10 mouse cellular contexts compared by ENCODE assay signal in the genomic region with DNA sequence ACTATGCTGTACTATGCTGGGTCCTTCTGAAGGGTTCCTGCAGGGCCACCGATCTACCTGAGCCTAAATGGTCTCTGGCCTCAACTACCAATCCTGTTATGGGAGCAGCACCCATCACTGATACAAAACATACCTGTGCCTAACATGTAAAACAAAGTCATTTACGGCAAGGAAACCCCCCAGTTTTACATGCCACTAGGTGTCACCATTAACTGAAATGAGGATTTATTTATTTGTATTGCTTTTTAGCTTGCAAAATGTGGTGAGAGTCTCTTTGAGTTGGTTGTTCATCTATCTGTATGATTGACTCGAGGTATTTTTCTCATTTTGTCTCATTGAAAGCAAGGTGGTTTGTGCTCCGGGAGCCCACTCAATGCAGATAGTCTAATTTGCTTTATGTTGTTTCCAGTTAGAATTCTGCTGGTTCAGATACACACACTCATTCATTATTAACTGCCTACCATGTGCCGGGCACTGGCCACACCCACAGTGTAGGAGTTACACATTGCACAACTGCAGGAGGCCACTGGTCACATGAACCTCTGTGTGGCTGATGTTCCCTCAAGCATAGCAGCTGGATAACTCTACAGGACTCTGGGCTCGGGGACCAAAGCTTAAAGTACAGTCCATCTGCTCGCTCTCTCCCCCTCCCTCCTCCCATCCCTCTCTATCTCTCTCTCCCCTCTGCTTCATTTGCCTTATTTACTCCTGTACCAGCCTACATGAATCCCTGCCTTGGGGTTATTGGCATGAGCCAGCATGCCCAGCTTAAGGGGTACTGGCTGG. TPM values are rescaled to one million over a fixed set of nuclear protein-coding genes. Genes with fewer than 3 reads are reported as not detected.
DNase-seq lines count a peak whose midpoint lies in the region; ATAC-seq and TF ChIP-seq lines count a peak whose summit lies in the region.
"Had no signal": no experiment of that assay in that cellular context is flagged by ENCODE, and none has a peak within 500 bp of the region (broad histone marks: within the 10 kb centered on the region; RNA-seq: fewer than 3 reads in every experiment).

No protein-coding gene starts in this region.

- H3K4me1 ChIP-seq in intestine, embryonic 15.5 days (replicated peaks): no peaks in the 10 kb centered on the region
- H3K4me1 ChIP-seq in liver, adult 2 months (ENCODE audit: control insufficient read depth, insufficient read depth, low read length): peaks cover 9% of the 10 kb centered on the region
- H3K4me1 ChIP-seq: embryonic facial prominence, embryonic 15.5 days; heart, embryonic 13.5 days had no signal

- no peaks in the 10 kb centered on the region for H3K36me3 ChIP-seq in intestine, embryonic 15.5 days
- H3K36me3 ChIP-seq in liver, adult 2 months (ENCODE audit: control insufficient read depth, insufficient read depth, low read length): no peaks in the 10 kb centered on the region
- H3K36me3 ChIP-seq: embryonic facial prominence, embryonic 15.5 days; heart, embryonic 13.5 days had no signal

- DNase-seq in adipocyte (ENCODE audit: low spot score): peak; percentile 67
- DNase-seq in liver, adult 2 months (ENCODE audit: extremely low read depth, low read depth, low spot score): peak; percentile 98
- peak; percentile 21 to 23 for DNase-seq in monocyte, adult 2 months (ENCODE audit: low read depth in 1 of 2, low spot score in 2 of 2)
- DNase-seq in heart, postnatal 4 days: no peak
- no peak for DNase-seq in gastrocnemius, adult 18-20 months (ENCODE audit: low spot score)
- no peak for DNase-seq in B cell, adult 2 months

- no peak overlapping the region for H3K27ac ChIP-seq in intestine, embryonic 15.5 days
- peak overlapping the region; percentile 61 for H3K27ac ChIP-seq in liver, adult 2 months (replicated peaks; ENCODE audit: insufficient read depth, low read depth, low read length)
- H3K27ac ChIP-seq: embryonic facial prominence, embryonic 15.5 days; heart, embryonic 13.5 days had no signal

- TF ChIP-seq CTCF in liver, adult 2 months (IDR thresholded peaks at IDR 0.05; ENCODE audit: low read depth, low read length): no peak

- ATAC-seq in intestine, embryonic 15.5 days: peak; percentile 97

- TF ChIP-seq POLR2A in liver, adult 2 months (IDR thresholded peaks at IDR 0.05; ENCODE audit: extremely low read depth, insufficient read depth, low read length): no peak

- no peak overlapping the region for H3K4me2 ChIP-seq in intestine, embryonic 15.5 days (replicated peaks)
- H3K4me2 ChIP-seq: embryonic facial prominence, embryonic 15.5 days; heart, embryonic 13.5 days had no signal

- no peaks in the 10 kb centered on the region for H3K27me3 ChIP-seq in intestine, embryonic 15.5 days (replicated peaks)
- no peaks in the 10 kb centered on the region for H3K27me3 ChIP-seq in liver, adult 2 months (ENCODE audit: control insufficient read depth, insufficient read depth, low read length)
- H3K27me3 ChIP-seq: embryonic facial prominence, embryonic 15.5 days; heart, embryonic 13.5 days had no signal

- H3K9me3 ChIP-seq in intestine, embryonic 15.5 days: no peaks in the 10 kb centered on the region
- H3K9me3 ChIP-seq: embryonic facial prominence, embryonic 15.5 days; heart, embryonic 13.5 days; megakaryocyte, embryonic 14.5 days had no signal

- H3K9ac ChIP-seq in intestine, embryonic 15.5 days: no peak overlapping the region
- H3K9ac ChIP-seq in liver, adult 2 months (ENCODE audit: low read depth, low read length): no peak overlapping the region
- H3K9ac ChIP-seq: embryonic facial prominence, embryonic 15.5 days; heart, embryonic 13.5 days had no signal

- 68% methylated on average over 7 of the region's 7 CpGs for WGBS in intestine, embryonic 15.5 days
- 42% methylated on average over 7 of the region's 7 CpGs for WGBS in liver, adult 2 months

- no peak overlapping the region for H3K4me3 ChIP-seq in intestine, embryonic 15.5 days (replicated peaks)
- H3K4me3 ChIP-seq in liver, adult 2 months (ENCODE audit: insufficient read depth, low read depth, low read length): no peak overlapping the region
- H3K4me3 ChIP-seq: embryonic facial prominence, embryonic 15.5 days; heart, embryonic 13.5 days; megakaryocyte, embryonic 14.5 days had no signal

- H3K79me2 ChIP-seq in liver, adult 2 months (ENCODE audit: control insufficient read depth, insufficient read depth, low read length): no peaks in the 10 kb centered on the region

RNA-seq across cellular contexts. Expression of gene Car12, which starts 15.9 kb away (rescaled TPM):
- polyA plus RNA-seq in intestine, embryonic 15.5 days (2015; fragmentation: Nextera tagmentation; extraction: Ambion mirVana): 4.4 and 5.2 TPM in 2 replicates
- 0.34 TPM in 1 of 2 replicates, not detected in the other for total RNA-seq in liver, adult 2 months (2014; rRNA removed)
- 0.24 TPM in 1 of 2 replicates, not detected in the other for polyA plus RNA-seq in liver, adult 2 months (2012; rRNA removed)
- under 1 TPM; 0.19 to 0.20 TPM for total RNA-seq in heart, postnatal 4 days (2021)
- under 1 TPM; 0.14 to 0.24 TPM for total RNA-seq in gastrocnemius, adult 18-20 months (2021)

Comparison
In these comparisons a context has a peak if more than half of its experiments do, and no peak if none do; other contexts are left out.
1. DNase-seq: peak in adipocyte (single experiment), liver, adult 2 months (single experiment) and monocyte, adult 2 months (2 of 2); none in heart, postnatal 4 days (single experiment), gastrocnemius, adult 18-20 months (single experiment) and B cell, adult 2 months (0 of 2).